Mouse (Mus musculus) embryonic facial prominence, embryonic 10.5 days (tissue): ENCODE measurements around the gene Msmo1. TPM values are rescaled to one million over a fixed set of nuclear protein-coding genes. Genes with fewer than 3 reads are reported as not detected.
A peak's percentile ranks its signal among the peaks of the same experiment; 100 is the strongest.

Experiments used
- DNase-seq: peaks from one replicate; pipeline ENCODE4 v3.0.0-alpha.2; 2017; ENCODE audit warnings: low spot score
- H3K27ac ChIP-seq: fragments of 300-500 bp; sonication (generic); replicated peaks from 2 replicates; pipeline ENCODE4 v1.5.1; 2016; ENCODE audit warnings: mild to moderate bottlenecking
- H3K27me3 ChIP-seq: fragments of 300-500 bp; sonication (generic); replicated peaks from 2 replicates; pipeline ENCODE4 v1.6.1; 2016; ENCODE audit warnings: low read depth, mild to moderate bottlenecking; ENCODE audit not compliant: poor library complexity, severe bottlenecking
- H3K36me3 ChIP-seq: fragments of 300-500 bp; sonication (generic); replicated peaks from 2 replicates; pipeline ENCODE4 v1.6.1; 2016; ENCODE audit warnings: mild to moderate bottlenecking, moderate library complexity
- H3K4me1 ChIP-seq: fragments of 300-500 bp; sonication (generic); 2 replicates; pipeline ENCODE4 v1.6.1; 2016
- H3K4me3 ChIP-seq: fragments of 300-500 bp; sonication (generic); 2 replicates; pipeline ENCODE4 v1.5.1; 2016; ENCODE audit warnings: mild to moderate bottlenecking, moderate library complexity
- H3K9me3 ChIP-seq: fragments of 300-500 bp; sonication (generic); 2 replicates; pipeline ENCODE4 v1.6.1; 2016; ENCODE audit warnings: mild to moderate bottlenecking
- WGBS: fragments of 180-500 bp; shearing (Covaris S2); methylation state at CpG from one replicate; pipeline ENCODE4 v1.1.7; 2016; 5-methylcytosine and 5-hydroxymethylcytosine counted together
- polyA plus RNA-seq: library from polyadenylated mRNA; unstranded; fragments of >200 nt; fragmentation: Nextera tagmentation; extraction: Ambion mirVana; gene quantifications from 2 replicates; pipeline ENCODE4 v1.2.1, GENCODE M21; 2016

The Msmo1 gene
- polyA plus RNA-seq, 1 experiment from 2014 or later: 152 TPM

DNA sequence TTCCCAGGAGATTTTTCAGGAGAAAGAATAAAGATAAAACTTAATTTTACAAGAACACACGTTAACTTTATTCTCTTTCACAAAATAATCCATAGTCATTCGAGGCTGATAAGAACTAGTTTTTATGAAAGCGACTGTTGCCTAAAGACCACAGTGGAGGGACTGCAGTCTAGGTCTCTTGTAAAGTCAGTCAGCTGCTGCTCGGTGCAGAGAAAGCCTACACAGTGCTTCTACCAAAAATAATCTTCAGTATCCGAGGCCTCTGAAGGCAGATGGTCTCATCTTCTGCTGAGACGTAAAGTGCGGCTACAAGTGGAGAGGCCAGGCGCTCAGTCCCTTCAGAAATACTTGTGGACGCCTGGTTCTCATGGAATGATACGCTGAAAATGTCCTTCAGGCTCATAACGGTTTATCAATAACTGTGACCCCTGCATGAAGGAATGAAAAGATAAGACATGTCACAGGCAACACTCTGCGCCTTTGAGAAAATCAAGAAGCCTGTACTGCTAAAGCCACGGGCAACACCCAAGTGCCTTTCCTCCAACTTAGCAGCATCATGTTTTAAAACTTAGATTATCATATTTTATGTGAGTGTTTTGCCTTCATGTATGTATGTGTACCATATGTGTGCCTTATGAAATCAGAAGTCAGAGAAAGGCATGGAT, 7.1 kb upstream of the Msmo1 start:
- Histone ChIP-seq H3K9me3 (no peaks in the 10 kb centered on the region), H3K36me3 (peaks cover 8% of the 10 kb centered on the region; the same call in 1 of the 2 replicates), H3K27me3 (no peaks in the 10 kb centered on the region), H3K4me3 (no peak overlapping the region), H3K4me1 (no peaks in the 10 kb centered on the region; the same call in 1 of the 2 replicates), H3K27ac (no peak overlapping the region)
- WGBS: 93% methylated on average over 13 of the region's 13 CpGs
- DNase-seq: no peak

DNA sequence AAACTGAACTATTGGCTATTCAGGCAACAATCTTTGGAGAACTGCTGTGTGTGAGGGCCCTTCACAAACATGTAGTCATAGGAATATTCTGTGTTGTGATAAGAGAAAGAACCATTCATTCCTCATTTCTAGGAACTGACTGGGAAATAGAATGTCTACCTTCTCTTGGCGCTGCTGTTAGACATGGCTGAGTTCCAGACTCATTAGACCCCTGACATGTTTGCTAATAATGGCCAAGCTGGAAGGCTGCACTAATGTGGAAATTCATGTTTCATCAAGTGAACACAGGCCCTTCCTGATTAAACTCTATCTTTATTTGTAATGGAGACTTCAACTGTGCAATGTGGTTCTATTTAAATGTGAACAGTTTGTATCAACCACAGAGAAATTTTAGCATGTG, 5.3 kb upstream of the Msmo1 start:
- no peak overlapping the region for H3K27ac ChIP-seq
- H3K4me3 ChIP-seq: no peak overlapping the region
- DNase-seq: no peak
- WGBS: 92% methylated on average over 1 of the region's 1 CpGs
- H3K27me3 ChIP-seq: no peaks in the 10 kb centered on the region
- H3K36me3 ChIP-seq: peaks cover 8% of the 10 kb centered on the region; the same call in 1 of the 2 replicates
- H3K4me1 ChIP-seq: peaks cover 9% of the 10 kb centered on the region
- no peaks in the 10 kb centered on the region for H3K9me3 ChIP-seq

DNA sequence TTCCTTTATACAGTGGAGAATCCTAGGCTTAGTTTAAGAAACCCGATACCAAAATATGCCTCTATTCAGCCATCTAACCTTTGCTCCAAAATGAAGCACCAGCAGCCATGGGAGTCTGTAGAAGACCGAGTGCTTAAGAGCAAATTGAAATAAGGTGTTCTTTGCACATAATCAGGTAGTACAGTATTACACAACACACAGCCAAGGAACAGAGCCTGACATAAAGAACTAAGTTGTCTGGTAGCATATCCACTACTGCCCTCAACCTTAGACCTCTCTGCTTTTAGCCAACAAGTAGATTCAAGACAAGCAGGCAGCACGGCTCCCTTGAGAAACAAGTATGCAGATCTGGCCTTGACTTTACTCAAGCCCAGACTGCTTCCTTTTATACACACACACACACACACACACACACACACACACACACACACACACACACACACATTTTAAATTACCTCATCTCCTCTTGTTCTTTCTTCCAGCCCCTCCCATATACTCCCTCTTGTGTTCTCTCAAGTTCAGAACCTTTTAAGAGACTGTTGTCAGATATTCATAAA, 3.3 kb upstream of the Msmo1 start:
- Histone ChIP-seq H3K27me3 (no peaks in the 10 kb centered on the region), H3K36me3 (peaks cover 3% of the 10 kb centered on the region; the same call in 1 of the 2 replicates), H3K4me3 (no peak overlapping the region), H3K9me3 (no peaks in the 10 kb centered on the region), H3K4me1 (peaks cover 18% of the 10 kb centered on the region), H3K27ac (no peak overlapping the region)
- no peak for DNase-seq
- WGBS: 77% methylated on average over 3 of the region's 3 CpGs

DNA sequence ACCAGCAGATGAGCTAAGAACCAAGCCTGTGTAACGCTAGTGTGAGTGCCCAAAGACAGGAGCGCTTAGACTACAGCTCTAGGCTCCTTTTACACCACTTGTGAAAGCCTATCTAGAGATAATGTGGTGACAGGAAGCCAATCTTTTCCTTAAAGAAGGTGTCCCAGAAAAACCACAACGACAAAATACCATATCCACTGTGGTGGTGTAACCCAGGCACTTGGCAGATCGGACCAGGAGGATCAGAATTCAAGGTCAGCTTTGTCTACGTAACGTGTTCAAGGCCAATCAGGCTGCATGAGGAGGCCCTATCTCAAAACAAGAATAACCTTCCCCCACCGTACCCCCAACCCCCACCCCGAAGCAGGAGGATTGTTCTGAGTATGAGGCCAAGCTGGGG, 1.6 kb upstream of the Msmo1 start:
- Histone ChIP-seq H3K9me3 (no peaks in the 10 kb centered on the region), H3K27me3 (no peaks in the 10 kb centered on the region), H3K27ac (peak overlapping the region; percentile 63), H3K4me1 (peaks cover 19% of the 10 kb centered on the region), H3K36me3 (peaks cover 11% of the 10 kb centered on the region), H3K4me3 (no peak overlapping the region)
- DNase-seq: no peak
- WGBS: 88% methylated on average over 8 of the region's 8 CpGs

DNA sequence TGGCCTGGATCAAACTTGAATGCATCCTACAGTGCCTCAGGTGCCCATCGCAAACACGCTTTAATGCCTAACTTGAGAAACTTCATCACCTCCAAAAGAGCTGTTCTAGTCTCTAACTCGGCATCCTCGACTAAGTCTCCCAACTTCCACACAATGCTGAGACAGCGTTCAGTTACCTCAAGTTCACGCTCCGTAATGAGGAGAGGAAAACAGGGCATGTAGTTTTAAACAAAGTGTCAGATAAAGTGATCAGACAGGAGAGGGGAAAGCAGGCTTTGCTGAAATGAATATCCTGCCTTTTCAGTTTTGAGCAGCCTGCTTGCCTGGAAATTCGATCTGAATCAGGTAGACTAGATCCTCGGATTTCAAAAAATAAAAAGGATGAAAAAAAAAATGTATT, 996 bp downstream of the Msmo1 start:
- Histone ChIP-seq H3K27ac (peak overlapping the region; percentile 91), H3K36me3 (peaks cover 35% of the 10 kb centered on the region)

DNA sequence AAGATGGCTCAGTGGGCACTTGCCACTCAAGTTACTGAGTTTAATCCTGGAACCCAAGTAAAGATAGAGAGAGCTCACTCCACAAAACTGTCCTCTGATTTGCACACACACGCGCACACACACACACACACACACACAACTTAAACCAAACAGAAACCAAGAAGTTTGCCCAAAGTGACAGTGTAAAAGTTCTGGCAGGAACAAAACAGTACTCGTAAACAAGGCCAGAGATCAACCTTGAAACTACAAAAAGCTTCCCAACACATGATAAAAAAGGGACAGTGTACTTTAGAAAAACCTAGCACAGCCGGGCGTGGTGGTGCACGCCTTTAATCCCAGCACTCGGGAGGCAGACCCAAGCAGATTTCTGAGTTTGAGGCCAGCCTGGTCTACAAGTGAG, 5.4 kb downstream of the Msmo1 start:
- Histone ChIP-seq H3K4me1 (peaks cover 10% of the 10 kb centered on the region), H3K9me3 (no peaks in the 10 kb centered on the region), H3K27me3 (no peaks in the 10 kb centered on the region), H3K27ac (no peak overlapping the region), H3K36me3 (peaks cover 80% of the 10 kb centered on the region), H3K4me3 (no peak overlapping the region)
- DNase-seq: no peak
- WGBS: 93% methylated on average over 7 of the region's 7 CpGs

More for the DNA sequence above, 996 bp downstream of the Msmo1 start:
- Histone ChIP-seq H3K9me3 (no peaks in the 10 kb centered on the region), H3K4me1 (peaks cover 19% of the 10 kb centered on the region), H3K4me3 (peak overlapping the region; percentile 85), H3K27me3 (no peaks in the 10 kb centered on the region)
- 20% methylated on average over 9 of the region's 9 CpGs for WGBS
- DNase-seq: no peak

DNA sequence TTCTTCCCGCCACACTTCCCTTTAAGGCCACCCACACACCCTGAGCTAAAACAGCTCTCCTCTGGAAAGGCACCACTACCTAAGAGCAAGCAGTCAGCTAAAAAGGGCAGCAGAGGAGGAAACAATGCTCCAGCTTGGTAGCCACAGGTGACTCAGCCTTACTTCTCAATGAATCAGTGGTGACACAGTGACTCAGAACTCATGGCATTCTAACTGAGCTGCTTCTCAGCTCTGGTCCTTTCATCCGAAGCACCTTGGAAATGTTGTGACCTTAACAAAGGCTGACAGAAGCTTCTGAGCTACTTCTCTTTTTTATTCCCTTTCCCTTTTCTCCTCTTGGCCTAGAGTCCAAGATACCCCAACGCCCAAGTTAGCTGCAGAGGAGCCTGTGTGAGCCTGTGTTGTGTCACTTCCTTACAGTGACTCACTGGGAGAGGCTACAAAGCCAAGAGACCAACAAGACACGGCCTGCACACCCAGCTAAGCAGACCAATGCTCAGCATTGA, 7.3 kb downstream of the Msmo1 start:
- Histone ChIP-seq H3K27me3 (no peaks in the 10 kb centered on the region), H3K36me3 (peaks cover 98% of the 10 kb centered on the region), H3K4me1 (no peaks in the 10 kb centered on the region), H3K27ac (no peak overlapping the region), H3K9me3 (no peaks in the 10 kb centered on the region), H3K4me3 (no peak overlapping the region)
- DNase-seq: no peak
- 88% methylated on average over 4 of the region's 4 CpGs for WGBS

DNA sequence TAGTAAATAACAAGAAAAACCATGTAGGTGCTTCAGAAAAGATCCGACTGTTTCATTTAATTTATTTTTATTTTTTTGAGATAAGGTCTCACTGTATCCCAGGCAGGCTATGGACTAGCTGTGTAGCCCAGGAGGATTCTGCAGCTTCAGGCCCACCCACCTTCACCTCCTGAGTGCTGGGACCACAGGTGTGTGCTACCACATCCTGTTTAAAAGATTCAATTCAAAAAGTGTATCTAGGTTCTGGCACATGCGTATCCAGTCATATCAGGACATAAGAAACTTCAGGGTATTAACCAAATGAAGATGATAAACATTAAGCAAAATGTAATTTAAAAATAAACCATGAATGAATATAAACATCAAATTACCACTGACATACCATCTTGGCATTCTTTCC, 10.4 kb downstream of the Msmo1 start:
- Histone ChIP-seq H3K9me3 (no peaks in the 10 kb centered on the region), H3K36me3 (peaks cover 99% of the 10 kb centered on the region), H3K27ac (no peak overlapping the region), H3K27me3 (no peaks in the 10 kb centered on the region), H3K4me3 (no peak overlapping the region), H3K4me1 (no peaks in the 10 kb centered on the region)
- DNase-seq: no peak
- 93% methylated on average over 2 of the region's 2 CpGs for WGBS

DNA sequence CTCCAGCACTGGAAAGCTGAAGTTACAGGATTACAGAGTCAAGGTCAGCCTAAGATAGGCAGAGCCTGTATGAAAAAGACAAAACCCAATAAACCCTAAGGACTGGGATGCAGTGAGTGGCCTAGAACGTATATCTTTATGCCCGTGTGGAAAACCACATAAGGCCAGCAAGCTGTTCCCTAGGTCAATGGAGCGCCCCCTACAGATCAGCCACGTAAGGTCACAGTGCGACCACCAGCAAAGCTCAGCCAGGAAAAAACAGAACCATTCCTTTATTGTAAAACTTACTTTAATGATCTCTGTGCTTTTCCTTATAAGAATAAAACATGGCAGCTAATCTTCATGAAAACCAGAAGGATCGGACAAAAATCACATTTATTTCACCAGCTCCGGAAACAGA, 15.7 kb downstream of the Msmo1 start:
- 85% methylated on average over 7 of the region's 7 CpGs for WGBS
- DNase-seq: no peak
- no peaks in the 10 kb centered on the region for H3K4me1 ChIP-seq
- H3K27ac ChIP-seq: no peak overlapping the region
- H3K36me3 ChIP-seq: peaks cover 76% of the 10 kb centered on the region
- no peak overlapping the region for H3K4me3 ChIP-seq
- H3K9me3 ChIP-seq: no peaks in the 10 kb centered on the region
- H3K27me3 ChIP-seq: no peaks in the 10 kb centered on the region

DNA sequence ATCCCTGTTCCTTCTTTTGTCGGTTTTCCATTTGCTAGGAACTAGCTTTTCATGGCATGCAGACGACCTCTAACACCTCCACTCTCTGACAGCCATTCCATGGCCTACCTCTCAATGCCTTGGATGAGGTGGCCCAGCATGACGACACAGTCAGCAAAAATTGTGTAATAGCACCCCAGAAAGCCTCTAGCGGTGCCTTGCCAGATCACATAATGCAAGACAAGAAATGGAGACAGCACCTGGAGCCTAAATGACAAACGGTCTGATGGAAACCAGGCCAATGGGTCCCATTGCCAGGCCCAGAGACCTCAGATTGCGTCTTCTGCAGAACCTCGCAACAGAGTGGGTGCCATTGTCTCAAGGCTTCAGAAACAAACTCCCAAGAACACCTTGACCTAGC, 21.1 kb downstream of the Msmo1 start:
- H3K9me3 ChIP-seq: no peaks in the 10 kb centered on the region
- H3K27me3 ChIP-seq: no peaks in the 10 kb centered on the region
- H3K4me1 ChIP-seq: no peaks in the 10 kb centered on the region
- DNase-seq: no peak
- no peak overlapping the region for H3K4me3 ChIP-seq
- no peak overlapping the region for H3K27ac ChIP-seq
- 88% methylated on average over 7 of the region's 7 CpGs for WGBS
- peaks cover 23% of the 10 kb centered on the region for H3K36me3 ChIP-seq

DNA sequence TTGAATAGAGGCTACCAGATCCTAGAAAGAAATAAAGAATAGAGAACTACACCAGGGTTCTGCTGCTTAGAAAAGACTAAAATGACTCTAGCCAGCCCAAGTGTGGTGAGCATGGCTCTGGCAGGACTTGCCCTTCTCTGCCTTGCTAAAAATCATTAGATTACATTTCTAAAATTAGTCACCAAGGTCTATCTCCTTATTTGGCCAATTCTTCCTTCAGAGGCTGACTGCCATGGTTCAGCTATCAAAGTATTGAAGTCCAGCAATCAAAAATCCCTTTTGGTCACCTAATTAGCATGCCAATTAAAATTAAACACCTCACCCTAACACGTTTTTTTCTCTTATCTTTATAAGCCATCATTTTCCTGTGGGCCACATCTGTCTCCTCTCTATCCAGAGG, 22.0 kb downstream of the Msmo1 start:
- Histone ChIP-seq H3K4me3 (no peak overlapping the region), H3K27me3 (no peaks in the 10 kb centered on the region), H3K36me3 (peaks cover 14% of the 10 kb centered on the region), H3K4me1 (no peaks in the 10 kb centered on the region), H3K27ac (no peak overlapping the region), H3K9me3 (no peaks in the 10 kb centered on the region)
- DNase-seq: no peak
- 50% methylated on average over 1 of the region's 1 CpGs for WGBS

DNA sequence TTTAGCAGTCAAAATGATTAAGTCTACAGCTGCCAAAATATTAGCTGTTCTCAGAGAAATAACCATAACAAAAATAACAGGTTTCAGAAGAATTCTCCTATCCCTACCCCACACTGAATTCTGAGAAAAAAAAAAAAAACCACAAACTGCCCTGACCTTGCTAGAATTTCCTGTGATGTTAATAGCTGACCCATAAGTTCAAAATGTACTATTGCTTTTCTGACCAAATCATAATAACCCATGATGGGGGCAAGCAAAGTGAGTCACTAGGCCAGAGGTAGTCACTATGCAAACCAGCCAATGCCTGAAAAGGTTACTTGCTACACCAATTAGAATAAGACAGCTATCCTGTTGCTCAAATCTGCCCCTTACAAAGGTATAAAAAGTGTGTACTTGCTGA, 26.1 kb downstream of the Msmo1 start:
- Histone ChIP-seq H3K36me3 (no peaks in the 10 kb centered on the region), H3K9me3 (no peaks in the 10 kb centered on the region), H3K27me3 (no peaks in the 10 kb centered on the region), H3K27ac (no peak overlapping the region), H3K4me3 (no peak overlapping the region), H3K4me1 (no peaks in the 10 kb centered on the region)
- no peak for DNase-seq

DNA sequence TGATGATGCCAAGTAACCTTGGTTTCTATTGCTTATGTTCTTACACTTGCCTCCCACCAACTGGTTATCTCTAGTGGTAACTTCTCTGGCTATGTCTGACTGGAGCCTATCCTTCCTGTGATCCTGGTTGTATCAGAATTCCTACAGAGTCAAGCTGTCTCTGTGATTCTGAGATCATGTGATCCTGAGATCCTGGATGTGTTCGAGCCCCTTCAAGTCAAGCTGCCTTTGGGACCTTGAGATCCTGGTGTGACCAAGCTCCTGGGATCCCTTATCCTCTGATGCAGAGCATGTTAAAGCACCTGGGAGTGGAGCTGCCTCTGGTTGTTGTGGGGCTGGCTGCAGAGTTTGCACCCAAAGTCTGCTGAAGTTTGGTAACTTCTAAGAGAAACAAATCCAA, 30.4 kb downstream of the Msmo1 start:
- H3K27me3 ChIP-seq: no peaks in the 10 kb centered on the region
- no peaks in the 10 kb centered on the region for H3K4me1 ChIP-seq
- DNase-seq: no peak
- 85% methylated on average over 1 of the region's 1 CpGs for WGBS
- no peaks in the 10 kb centered on the region for H3K9me3 ChIP-seq
- no peaks in the 10 kb centered on the region for H3K36me3 ChIP-seq
- no peak overlapping the region for H3K4me3 ChIP-seq
- H3K27ac ChIP-seq: no peak overlapping the region
